Mouse (Mus musculus): Measurements from ENCODE around the gene Spin2f. TPM values are rescaled to one million over a fixed set of nuclear protein-coding genes. Genes with fewer than 3 reads are reported as not detected.
"Not testable (repeated sequence)": the region's sequence is repeated elsewhere in the genome, so short reads cannot be mapped to it uniquely, and the experiment has no call there.

The Spin2f gene
- total RNA-seq (2014; rRNA removed; ENCODE audit: low replicate concordance) (not detected in 2 replicates), polyA plus RNA-seq (2015; fragmentation: Nextera tagmentation; extraction: Ambion mirVana) (not detected in 2 replicates)

GRCm38 (mm10) chrX:31253594-31253993 lies at the start of gene Spin2f:
Gene Spin2f, plus strand, starts transcription at chrX:31253894.
- H3K4me2 ChIP-seq (ENCODE audit: low read depth, low read length); H3K9ac ChIP-seq (replicated peaks; ENCODE audit: low read depth, low read length); H3K27me3 ChIP-seq (ENCODE audit: control insufficient read depth, insufficient read depth, low read length); H3K4me3 ChIP-seq (ENCODE audit: low read depth, low read length); H3K27ac ChIP-seq (ENCODE audit: low read depth); H3K4me1 ChIP-seq (ENCODE audit: control insufficient read depth, insufficient read depth); ATAC-seq (ENCODE audit: insufficient read depth, low read depth); H3K36me3 ChIP-seq (replicated peaks; ENCODE audit: control insufficient read depth, insufficient read depth, low read length); H3K9me3 ChIP-seq (replicated peaks; ENCODE audit: control insufficient read depth, low read length); DNase-seq (ENCODE audit: low spot score): not testable (repeated sequence)
- WGBS = 33% methylated on average over 1 of the region's 6 CpGs

GRCm38 (mm10) chrX:31212136-31212535 lies 41.6 kb upstream of the Spin2f start:
- not testable (repeated sequence) for H3K36me3 ChIP-seq (replicated peaks; ENCODE audit: control insufficient read depth, insufficient read depth, low read length); ATAC-seq (ENCODE audit: insufficient read depth, low read depth); H3K4me2 ChIP-seq (ENCODE audit: low read depth, low read length); H3K4me3 ChIP-seq (ENCODE audit: low read depth, low read length); H3K4me1 ChIP-seq (ENCODE audit: control insufficient read depth, insufficient read depth); H3K27me3 ChIP-seq (ENCODE audit: control insufficient read depth, insufficient read depth, low read length); H3K9ac ChIP-seq (replicated peaks; ENCODE audit: low read depth, low read length); DNase-seq (ENCODE audit: low spot score); H3K27ac ChIP-seq (ENCODE audit: low read depth)
- H3K9me3 ChIP-seq (replicated peaks; ENCODE audit: control insufficient read depth, low read length) = peaks cover 12% of the 10 kb centered on the region
- 74% methylated on average over 7 of the region's 7 CpGs for WGBS

GRCm38 (mm10) chrX:31223536-31223935 lies 30.2 kb upstream of the Spin2f start:
- H3K27ac ChIP-seq (ENCODE audit: low read depth); H3K27me3 ChIP-seq (ENCODE audit: control insufficient read depth, insufficient read depth, low read length); H3K36me3 ChIP-seq (replicated peaks; ENCODE audit: control insufficient read depth, insufficient read depth, low read length); ATAC-seq (ENCODE audit: insufficient read depth, low read depth); H3K4me3 ChIP-seq (ENCODE audit: low read depth, low read length); H3K4me1 ChIP-seq (ENCODE audit: control insufficient read depth, insufficient read depth); H3K4me2 ChIP-seq (ENCODE audit: low read depth, low read length); DNase-seq (ENCODE audit: low spot score); H3K9ac ChIP-seq (replicated peaks; ENCODE audit: low read depth, low read length): not testable (repeated sequence)
- WGBS = 71% methylated on average over 9 of the region's 9 CpGs
- H3K9me3 ChIP-seq (replicated peaks; ENCODE audit: control insufficient read depth, low read length) = peaks cover 14% of the 10 kb centered on the region

- H3K4me3 ChIP-seq (ENCODE audit: low read depth, low read length); ATAC-seq (ENCODE audit: insufficient read depth, low read depth); H3K4me2 ChIP-seq (ENCODE audit: low read depth, low read length); H3K9ac ChIP-seq (replicated peaks; ENCODE audit: low read depth, low read length); H3K27me3 ChIP-seq (ENCODE audit: control insufficient read depth, insufficient read depth, low read length); H3K36me3 ChIP-seq (replicated peaks; ENCODE audit: control insufficient read depth, insufficient read depth, low read length); DNase-seq (ENCODE audit: low spot score); H3K4me1 ChIP-seq (ENCODE audit: control insufficient read depth, insufficient read depth); H3K27ac ChIP-seq (ENCODE audit: low read depth): not testable (repeated sequence)
- 47% methylated on average over 4 of the region's 4 CpGs for WGBS
- H3K9me3 ChIP-seq (replicated peaks; ENCODE audit: control insufficient read depth, low read length) = peaks cover 12% of the 10 kb centered on the region
Observed at GRCm38 (mm10) chrX:31235088-31235487, 18.6 kb upstream of the Spin2f start.

GRCm38 (mm10) chrX:31241754-31242153 lies 11.9 kb upstream of the Spin2f start:
- not testable (repeated sequence) for H3K9me3 ChIP-seq (replicated peaks; ENCODE audit: control insufficient read depth, low read length); ATAC-seq (ENCODE audit: insufficient read depth, low read depth); H3K4me3 ChIP-seq (ENCODE audit: low read depth, low read length); H3K36me3 ChIP-seq (replicated peaks; ENCODE audit: control insufficient read depth, insufficient read depth, low read length); H3K4me1 ChIP-seq (ENCODE audit: control insufficient read depth, insufficient read depth); H3K27me3 ChIP-seq (ENCODE audit: control insufficient read depth, insufficient read depth, low read length); DNase-seq (ENCODE audit: low spot score); H3K27ac ChIP-seq (ENCODE audit: low read depth); H3K9ac ChIP-seq (replicated peaks; ENCODE audit: low read depth, low read length); H3K4me2 ChIP-seq (ENCODE audit: low read depth, low read length)
- WGBS = 60% methylated on average over 3 of the region's 3 CpGs

Other genes starting within 250 kb of the Spin2f start
- gene Btbd35f29, start 136.2 kb upstream of the Spin2f start, total RNA-seq (2014; rRNA removed; ENCODE audit: low replicate concordance) = not detected in 2 replicates
- not detected in 2 replicates for gene Btbd35f29, start 136.2 kb upstream of the Spin2f start, polyA plus RNA-seq (2015; fragmentation: Nextera tagmentation; extraction: Ambion mirVana)
- not detected in 2 replicates for gene Btbd35f26, start 82.6 kb downstream of the Spin2f start, total RNA-seq (2014; rRNA removed; ENCODE audit: low replicate concordance)
- not detected in 2 replicates for gene Btbd35f26, start 82.6 kb downstream of the Spin2f start, polyA plus RNA-seq (2015; fragmentation: Nextera tagmentation; extraction: Ambion mirVana)
- not detected in 2 replicates for gene Btbd35f19, start 130.0 kb downstream of the Spin2f start, total RNA-seq (2014; rRNA removed; ENCODE audit: low replicate concordance)
- not detected in 2 replicates for gene Btbd35f19, start 130.0 kb downstream of the Spin2f start, polyA plus RNA-seq (2015; fragmentation: Nextera tagmentation; extraction: Ambion mirVana)